Mouse (Mus musculus) erythroid progenitor cell, adult 5-6 weeks (primary cell): ENCODE data around the gene Wdr95. TPM values are rescaled to one million over a fixed set of nuclear protein-coding genes. Genes with fewer than 3 reads are reported as not detected.
A peak's percentile ranks its signal among the peaks of the same experiment; 100 is the strongest.

Experiments
- ATAC-seq: replicated peaks from 2 replicates; pipeline ENCODE4 v1.8.0; 2016; ENCODE audit warnings: moderate number of reproducible peaks, mild to moderate bottlenecking, moderate TSS enrichment, inconsistent platforms; ENCODE audit not compliant: poor library complexity, low FRiP score, severe bottlenecking
- total RNA-seq, 2 experiments: library from RNA; stranded (forward) in 1 of 2; stranded (reverse) in 1 of 2; fragments of 150-400 nt in 1 of 2; fragments of 186-747, 209-891 nt in 1 of 2; gene quantifications; 2 replicates each; pipeline versions ENCODE4 v1.2.3 to v1.2.4; 2015 to 2017; ENCODE audit warnings: low replicate concordance in 2 of 2

Wdr95 gene
- total RNA-seq, 2 experiments from 2014 or later, result not detected

DNA sequence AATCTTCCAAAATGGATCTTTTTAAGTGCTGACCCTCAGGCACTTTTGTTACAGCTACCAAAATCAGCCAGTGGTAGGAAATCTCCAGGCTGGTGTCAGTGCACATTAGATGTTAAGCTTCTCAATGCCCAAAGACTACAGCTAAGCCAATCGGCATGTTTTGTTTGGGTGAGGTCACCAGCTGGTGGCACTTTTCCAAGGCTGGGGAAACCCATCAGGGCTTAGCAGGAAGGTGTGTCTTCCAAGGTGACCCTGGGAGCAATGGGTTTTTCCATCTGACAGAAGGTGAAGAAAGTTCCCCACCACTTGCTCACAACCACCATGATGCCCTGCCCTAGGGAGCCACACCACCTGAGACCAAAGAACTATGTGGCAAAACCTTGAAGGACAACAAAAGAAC is 87.7 kb downstream of the Wdr95 start:
- ATAC-seq, result no peak

DNA sequence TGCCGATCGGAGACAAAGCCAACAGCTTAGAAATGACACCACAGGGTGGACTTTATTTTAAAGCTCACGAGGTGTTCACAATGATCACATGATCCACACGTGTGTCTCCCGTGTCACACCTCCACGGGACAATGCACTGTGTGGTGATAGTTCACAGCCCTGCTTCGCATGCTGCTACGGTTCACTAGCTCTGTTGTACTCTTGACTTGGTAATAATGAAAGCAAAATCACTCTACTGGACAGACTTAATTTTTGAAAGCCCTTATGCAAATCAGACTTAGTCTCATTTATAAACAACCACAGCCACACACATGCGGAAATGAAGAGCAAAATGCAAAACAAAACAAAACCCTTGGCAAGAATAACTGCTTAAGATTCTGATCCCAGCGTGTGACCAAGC is 88.3 kb downstream of the Wdr95 start:
- ATAC-seq, result no peak

DNA sequence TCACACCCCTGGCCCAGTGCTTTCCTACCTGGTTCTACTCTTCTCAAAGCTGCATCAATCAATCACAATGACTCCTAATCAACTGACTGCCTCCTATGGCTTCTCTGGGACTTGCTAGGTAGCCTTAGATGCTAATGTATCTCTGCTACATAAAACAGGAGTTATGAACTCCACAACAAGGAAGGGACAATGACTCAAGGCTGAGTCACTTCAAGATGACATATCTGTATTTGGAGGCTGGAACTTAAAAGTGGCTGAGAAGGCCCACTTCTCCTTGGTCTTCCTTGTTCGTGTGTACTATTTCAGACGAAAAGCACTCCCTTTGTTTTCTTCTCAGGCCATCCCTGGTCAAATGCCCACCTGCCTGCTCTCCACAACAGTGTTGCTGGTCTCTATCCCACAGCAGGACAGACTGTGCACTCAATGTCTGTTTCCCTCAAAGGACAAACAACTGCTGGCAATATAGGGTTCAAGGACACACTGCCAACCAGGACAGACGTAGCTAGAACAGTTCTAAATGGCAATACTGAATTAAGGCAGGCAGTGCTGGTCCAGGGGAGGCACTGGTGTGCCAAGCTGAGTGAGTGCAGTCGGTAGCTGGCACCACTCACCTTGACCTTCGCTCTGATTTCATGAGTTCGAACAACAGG is 89.4 kb downstream of the Wdr95 start:
- no peak for ATAC-seq

DNA sequence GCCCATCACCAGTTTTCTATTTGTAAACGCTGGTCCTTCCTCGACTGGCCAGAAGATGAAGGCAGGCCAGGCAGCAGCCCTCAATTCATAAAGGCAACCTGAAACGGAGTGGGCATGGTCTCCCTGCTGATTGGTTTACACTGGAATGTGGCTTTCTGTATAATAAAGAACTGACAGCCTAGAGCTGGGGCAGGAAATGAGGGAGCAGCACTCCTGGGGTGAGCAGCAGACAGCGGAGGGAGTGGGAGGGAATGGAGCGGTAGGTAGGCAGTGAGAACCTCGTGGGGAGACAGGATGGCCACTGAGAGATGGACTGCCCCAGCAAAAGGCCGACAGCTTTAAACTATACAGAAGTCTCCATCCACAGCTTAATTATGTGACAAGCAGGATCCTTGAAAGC is 93.7 kb downstream of the Wdr95 start:
- ATAC-seq, result no peak

DNA sequence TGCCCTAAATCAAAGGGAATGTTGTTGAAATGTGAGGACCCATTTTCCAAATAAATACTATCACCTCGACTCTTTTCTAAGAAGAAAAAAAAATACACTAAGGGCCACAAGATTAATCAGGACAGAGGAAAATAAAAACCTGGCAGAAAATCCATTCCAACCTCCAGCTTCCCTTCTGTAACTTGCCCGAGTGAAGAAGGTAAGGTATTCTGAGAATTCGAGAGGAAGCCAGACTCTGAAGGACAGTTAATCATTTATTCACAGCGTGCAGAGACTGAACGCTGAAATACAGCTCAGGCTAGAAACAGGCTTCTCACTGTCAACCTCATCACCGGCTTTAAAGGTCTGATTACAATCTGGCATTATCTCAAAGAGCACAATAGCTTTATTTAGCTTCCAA is 94.2 kb downstream of the Wdr95 start:
- ATAC-seq, result no peak

DNA sequence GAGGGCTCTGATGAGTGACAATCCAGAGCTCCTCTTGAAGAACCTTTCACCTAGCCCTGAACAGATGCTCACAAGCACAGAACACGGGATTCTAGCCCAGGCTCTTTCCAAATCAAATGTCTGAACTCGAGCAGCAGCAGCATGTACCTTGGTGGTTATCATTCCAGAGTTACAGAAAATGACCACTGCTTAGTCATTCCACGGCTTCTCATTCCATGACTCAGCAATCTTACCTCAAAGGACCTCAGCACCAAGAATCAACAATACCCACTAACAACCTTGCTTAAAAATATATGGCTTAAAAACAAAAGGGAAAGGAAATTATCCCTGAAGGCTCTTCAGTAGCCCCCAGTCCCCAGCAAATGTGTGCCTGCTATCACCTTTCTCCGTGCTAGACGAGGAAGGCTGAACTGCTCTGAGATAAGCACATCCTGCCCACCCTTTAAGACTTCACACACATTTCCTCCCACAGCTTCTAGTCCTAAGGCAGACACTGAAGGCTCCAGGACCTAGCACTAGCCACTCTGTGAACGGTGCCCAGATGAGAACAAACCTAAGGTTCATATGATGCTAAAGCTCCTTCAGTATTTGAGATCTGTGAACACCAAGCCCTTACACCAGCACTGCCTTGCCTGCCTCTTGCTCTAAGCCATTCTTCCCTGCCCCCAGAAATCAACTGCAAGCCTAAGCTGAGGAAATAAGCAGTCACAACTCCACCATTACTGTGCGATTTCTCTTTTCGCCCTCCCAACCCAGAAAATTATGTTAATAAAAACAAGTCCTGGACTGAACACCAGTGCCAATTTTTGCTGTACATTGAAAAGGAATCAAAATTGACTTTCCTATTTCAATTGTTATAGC is 95.6 kb downstream of the Wdr95 start:
- ATAC-seq, result peak; percentile 89

DNA sequence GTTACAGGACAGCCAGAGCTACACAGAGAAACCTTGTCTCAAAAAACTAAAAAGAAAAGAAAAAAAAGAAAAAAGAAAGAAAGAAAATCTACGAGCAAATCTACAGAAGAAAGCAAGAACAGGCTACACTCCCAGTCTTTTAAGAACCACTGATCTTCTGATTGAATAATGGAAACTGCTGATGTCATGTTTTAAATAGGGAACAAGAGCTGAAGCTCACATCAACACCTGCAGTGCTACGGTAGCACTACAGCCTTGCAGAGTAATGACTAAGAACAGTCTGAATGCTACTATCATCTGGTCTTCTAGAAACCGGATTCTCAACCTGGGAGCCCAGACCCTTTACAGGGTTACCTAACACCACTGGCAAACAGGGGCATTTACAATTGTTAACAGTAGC is 97.1 kb downstream of the Wdr95 start:
- no peak for ATAC-seq

DNA sequence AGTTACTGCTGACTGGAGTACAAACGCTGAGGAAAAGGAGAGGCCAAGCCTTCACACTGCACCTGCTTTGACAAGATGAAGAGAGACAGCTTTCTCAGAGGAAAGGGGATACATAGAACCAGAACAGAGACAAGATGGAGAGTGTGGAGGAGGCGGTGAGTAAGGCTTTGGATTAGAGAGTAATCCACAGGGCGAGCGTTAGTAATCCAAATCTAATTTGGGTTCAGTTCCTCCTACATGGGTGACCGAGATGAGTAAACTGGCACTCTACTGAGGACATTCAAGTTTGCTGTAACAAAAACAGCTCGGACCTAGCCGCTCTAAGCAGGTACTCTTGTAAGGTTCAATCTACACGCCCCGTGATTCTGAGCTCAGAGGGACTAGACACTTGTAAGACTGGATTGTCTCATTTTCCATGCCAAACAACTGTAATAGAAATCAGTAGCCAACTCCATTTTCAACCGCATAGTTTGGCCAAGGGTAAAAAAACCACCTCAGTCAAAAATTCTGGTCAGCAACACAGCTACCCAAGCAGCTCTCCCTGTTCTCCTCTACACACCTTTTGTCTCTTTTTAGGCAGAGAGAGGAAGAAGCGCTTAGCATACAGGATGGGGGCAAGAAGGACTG is 106.0 kb downstream of the Wdr95 start:
- no peak for ATAC-seq

DNA sequence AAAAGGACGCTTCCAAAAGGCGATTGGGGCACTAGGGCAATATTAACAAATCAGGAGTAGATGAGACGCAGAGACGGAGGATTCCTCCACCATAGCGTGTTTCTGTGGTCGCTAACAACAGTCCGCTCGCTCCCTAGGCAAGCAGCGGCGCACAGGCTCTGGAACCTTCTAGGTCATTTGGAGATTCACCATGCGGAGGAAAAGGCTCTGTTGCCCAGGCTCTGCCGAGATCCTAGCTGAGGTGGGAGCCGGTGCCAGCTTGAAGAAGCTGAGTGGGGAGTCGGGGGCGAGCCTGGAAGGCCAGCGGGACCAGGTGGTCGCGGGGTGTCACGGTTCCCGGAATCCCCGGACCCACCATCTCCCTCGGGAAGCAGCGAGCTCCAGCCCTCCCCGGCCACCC is 107.1 kb downstream of the Wdr95 start:
- ATAC-seq, result no peak

DNA sequence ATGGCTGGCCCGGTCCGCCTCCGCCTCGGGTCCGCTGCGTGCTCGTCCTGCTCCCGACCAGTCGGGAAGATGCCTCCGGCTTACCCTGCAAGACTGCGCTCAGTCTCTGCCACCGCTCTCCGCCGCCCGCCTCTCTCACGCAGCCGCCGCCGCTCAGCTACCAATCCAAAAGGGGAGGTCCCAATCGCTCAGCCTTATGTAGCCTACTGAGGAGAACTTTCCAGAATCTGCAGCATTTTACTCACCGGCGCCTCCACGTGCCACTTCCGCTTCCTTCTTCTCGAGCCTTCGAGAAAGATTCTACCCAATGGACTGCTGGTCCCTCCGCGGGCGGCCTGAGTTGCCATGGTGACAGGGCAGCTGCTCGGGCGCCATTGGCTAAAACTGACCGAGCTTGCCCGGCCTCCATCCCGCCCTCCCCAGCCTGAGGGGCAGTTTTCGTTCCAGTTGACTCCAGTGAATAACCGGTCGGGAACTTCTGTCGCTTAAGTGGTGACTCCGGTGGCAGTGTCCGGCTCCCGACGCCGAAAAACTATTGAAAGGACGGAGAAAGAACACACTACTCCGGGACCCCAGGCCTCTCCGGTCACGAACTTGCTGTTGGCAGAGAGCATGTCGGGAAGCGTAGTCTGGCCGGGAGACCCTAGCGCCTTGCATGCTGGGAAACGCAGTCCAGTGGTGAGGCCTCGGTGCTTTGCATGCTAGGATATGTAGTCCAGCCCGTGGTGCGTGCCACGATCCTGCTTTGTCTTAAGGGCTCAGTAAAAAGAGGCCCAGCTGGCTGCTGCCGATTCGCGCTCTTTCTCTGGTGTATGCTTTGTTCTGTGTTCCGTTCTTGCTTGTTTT is 107.8 kb downstream of the Wdr95 start, which contains the start of gene Hsph1:
Hsph1 (minus strand) TSS at position 302 of the 846 bp plus-strand sequence.
- peak; percentile 96 for ATAC-seq

DNA sequence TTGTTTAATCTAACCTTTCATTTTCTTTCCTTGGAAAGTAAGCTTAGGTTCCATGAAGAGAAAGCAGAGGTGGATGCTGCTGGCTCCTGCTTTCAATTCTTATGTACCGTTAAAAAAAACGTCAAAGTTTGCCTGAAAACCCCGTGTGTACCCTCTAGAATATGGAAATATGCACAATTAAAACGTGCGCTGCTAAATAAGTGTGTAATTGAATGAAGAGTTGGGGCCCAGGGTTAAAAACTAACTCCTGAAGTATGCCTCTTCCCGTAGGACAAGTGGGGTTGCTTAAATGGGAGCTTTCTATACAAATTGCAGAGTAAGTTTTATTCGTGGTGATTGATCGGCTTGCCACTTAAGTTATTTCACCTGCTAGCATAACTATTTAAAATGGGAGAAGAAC is 108.8 kb downstream of the Wdr95 start:
- no peak for ATAC-seq

DNA sequence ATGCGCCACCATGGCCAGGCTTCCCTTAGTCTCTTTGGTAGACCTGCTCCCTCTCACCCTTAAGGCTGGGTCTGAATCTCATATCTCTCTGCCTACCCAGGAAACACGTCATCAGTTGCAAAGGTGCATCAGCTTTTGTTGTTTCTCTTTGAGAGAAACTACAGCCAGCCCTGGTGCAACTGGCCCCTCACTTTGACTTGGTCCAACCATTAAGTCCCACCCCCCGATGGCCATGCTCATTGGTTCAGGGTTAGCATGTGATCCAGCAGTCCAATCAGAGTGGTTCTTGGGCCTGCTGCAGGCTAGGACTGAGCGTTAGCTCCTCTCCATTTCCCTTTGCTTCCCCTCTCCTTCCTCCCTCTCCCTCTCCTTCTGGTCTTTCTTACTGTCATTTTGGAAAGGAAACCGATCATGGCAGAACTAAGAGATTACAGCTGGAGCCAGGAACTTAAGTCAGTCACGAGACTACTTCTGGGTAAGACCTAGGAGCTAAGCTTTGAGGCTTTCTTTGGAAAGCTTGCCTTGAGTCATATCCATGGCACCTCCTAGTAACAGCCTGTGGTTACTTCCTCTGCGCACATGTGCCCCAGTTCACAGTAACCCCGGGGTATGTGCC is 112.9 kb downstream of the Wdr95 start:
- ATAC-seq, result peak; percentile 57; the same call in 1 of the 2 replicates

DNA sequence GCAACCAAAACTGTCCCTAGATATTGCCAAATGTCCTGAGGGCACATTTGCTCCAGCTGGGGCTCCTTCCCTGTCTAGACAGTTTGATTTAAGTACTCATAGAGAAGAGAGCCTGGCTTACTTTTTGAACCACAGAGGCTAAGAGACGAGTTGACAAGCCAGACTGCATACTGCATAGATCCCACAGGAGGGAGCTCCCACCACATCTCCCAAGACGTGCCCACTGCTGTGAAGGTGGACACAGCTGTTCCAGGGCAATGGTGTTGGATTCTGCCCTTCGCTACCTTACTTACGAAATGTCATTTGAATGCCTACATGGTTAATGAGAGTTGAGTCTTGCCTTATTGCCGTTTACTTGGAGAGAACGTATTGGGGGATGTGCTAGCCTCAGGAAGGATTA is 113.9 kb downstream of the Wdr95 start:
- ATAC-seq, result no peak

DNA sequence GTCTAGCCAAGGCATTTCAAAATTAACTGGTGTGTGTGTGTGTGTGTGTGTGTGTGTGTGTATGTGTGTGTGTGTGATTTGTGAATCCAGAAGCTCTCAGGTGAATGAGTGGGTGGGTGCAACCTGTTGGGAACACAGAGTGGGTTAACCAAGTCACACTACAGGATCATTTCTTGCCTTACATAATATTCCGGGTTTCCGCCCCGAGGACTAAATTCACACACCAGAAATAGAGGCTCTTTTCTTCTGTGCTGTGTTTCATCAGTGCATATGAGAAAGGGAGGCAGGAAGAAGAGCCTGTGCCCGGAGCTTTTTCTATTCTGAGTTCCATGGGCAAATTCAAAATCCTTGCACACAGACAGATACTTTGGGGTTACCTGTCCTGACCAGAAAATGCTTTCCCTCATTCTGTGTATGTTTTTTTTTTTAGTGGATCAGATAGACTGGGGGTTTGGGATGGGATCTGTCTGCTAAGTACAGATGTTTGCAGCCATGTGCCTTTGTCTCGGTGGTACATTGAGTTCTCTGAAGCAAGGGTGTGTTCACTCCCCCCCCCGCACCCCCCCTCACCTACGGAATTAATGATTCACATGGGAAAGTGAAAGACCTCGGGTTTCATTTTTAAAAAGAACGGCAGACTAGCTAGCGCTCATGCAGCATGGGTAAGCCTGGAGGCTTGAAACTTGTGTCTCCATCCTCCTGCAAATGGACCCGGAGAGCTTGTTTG is 114.5 kb downstream of the Wdr95 start:
- no peak for ATAC-seq

DNA sequence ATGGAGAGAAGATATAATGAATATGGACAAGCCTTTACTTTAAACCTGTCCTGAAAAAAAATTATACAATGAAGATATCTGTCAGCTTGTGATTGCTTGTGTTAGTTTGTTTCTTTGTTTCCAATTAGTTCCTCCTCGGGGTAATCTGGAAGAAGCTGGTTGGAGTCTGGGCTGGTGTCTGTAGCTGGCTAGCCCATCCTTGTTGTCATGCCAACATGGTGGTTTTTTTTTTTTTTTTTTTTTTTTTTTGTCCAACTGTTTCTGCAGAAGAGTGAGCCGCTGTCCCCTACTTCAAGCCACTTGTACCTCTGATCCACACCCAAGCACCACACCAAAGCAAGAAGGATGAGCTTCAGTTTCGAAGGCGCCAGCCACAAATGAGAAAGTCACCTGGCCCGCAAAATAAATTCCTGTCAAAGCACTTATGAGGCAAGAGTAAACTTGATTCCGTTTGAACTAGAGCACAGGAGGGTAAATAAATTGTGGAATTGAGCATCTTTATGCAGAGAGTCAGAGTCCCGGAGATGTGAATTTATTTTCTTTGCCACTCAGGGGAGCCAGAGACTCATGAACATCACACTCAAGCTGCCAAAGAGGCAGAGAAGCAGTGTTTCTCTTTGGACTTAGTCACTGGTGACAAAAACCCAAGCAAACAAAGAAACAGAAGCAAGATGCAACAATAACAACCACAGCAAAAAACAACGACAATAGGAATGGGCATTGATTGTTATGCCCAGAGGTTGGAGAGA is 119.1 kb downstream of the Wdr95 start:
- ATAC-seq, result no peak

DNA sequence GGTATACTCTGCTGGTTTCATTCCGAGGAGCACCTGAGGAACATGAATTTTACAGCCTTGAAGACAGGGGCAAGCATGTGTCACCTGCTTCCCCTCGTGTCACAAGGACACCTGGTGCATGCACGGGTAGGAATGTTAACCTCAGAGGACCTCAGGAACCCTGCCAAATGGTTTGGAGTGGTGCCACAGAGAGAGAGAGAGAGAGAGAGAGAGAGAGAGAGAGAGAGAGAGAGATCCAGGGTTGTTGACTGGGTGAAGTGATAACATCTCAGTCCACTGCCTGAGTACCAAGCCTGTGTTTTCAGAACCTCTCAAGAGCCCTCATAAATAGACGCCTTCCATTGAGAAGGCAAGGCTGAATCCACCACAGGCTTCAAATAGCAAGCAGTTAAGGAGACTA is 119.7 kb downstream of the Wdr95 start:
- peak; percentile 41 for ATAC-seq

DNA sequence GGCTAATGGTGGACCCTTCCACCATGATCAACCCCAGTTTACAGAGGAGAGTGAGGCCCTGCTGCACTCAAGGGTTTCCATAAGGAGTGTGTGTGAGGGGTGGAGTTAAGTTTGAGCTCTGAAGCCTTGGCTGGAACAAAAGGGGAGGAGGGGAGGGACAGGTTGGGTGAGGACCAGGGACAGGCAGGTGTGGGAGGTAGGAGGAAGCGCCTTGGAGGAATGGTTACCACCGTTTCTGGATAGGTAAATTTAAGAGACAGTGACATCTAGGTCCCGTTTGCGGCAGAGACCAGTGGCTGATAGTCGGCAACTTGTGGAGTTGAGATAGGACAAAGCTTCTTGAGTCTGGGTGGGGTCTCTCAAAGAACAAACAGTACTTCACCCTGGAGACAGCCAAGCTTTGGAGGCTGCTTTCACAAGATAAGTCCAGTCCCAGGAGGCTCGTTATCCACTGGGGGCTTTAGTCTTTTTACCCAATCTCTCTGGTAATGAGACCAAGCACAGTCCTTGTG is 120.5 kb downstream of the Wdr95 start:
- peak; percentile 81 for ATAC-seq
